Mouse (Mus musculus) midbrain, postnatal 0 days (tissue): ENCODE data around the gene Fgf22. TPM values are rescaled to one million over a fixed set of nuclear protein-coding genes. Genes with fewer than 3 reads are reported as not detected.

Source experiments
- ATAC-seq: fragments of 200-750 bp; cut with Nextera tagmentation; 2 replicates; pipeline ENCODE4 v1.8.0; 2017; ENCODE audit warnings: moderate number of reproducible peaks, mild to moderate bottlenecking, moderate TSS enrichment, moderate library complexity; ENCODE audit not compliant: low FRiP score
- DNase-seq: peaks from one replicate; pipeline ENCODE4 v3.0.0-alpha.2; 2015; ENCODE audit warnings: low spot score
- H3K27ac ChIP-seq: fragments of 300-500 bp; sonication (generic); 2 replicates; pipeline ENCODE4 v1.5.1; 2014; ENCODE audit warnings: low read depth, mild to moderate bottlenecking, low read length, mixed read lengths
- H3K27me3 ChIP-seq: fragments of 300-500 bp; sonication (generic); 2 replicates; pipeline ENCODE4 v1.6.1; 2014; ENCODE audit warnings: low read length, control low read depth, mixed read lengths; ENCODE audit not compliant: insufficient read depth
- H3K36me3 ChIP-seq: fragments of 300-500 bp; sonication (generic); 2 replicates; pipeline ENCODE4 v1.6.1; 2014; ENCODE audit warnings: low read length, control low read depth, mixed read lengths; ENCODE audit not compliant: insufficient read depth
- H3K4me1 ChIP-seq: fragments of 300-500 bp; sonication (generic); 2 replicates; pipeline ENCODE4 v1.6.1; 2014; ENCODE audit warnings: mild to moderate bottlenecking, control low read depth, antibody characterized with exemption, low read length, mixed read lengths; ENCODE audit not compliant: insufficient read depth
- H3K4me2 ChIP-seq: fragments of 300-500 bp; sonication (generic); 2 replicates; pipeline ENCODE4 v1.6.1; 2014; ENCODE audit warnings: low read depth, mild to moderate bottlenecking, low read length, mixed read lengths; ENCODE audit not compliant: poor library complexity, severe bottlenecking
- H3K4me3 ChIP-seq: fragments of 300-500 bp; sonication (generic); 2 replicates; pipeline ENCODE4 v1.5.1; 2014; ENCODE audit warnings: low read depth, mild to moderate bottlenecking, low read length, moderate library complexity
- H3K9ac ChIP-seq: fragments of 300-500 bp; sonication (generic); replicated peaks from 2 replicates; pipeline ENCODE4 v1.6.1; 2014; ENCODE audit warnings: mild to moderate bottlenecking, low read length, moderate library complexity, mixed read lengths; ENCODE audit not compliant: poor library complexity, severe bottlenecking
- H3K9me3 ChIP-seq: fragments of 300-500 bp; sonication (generic); 2 replicates; pipeline ENCODE4 v1.6.1; 2016; ENCODE audit warnings: low read length, control low read depth
- CTCF ChIP-seq: IDR thresholded peaks from 2 replicates; pipeline ENCODE4 v1.5.1; 2016; ENCODE audit warnings: antibody characterized with exemption, mild to moderate bottlenecking
- WGBS: fragments of 180-500 bp; shearing (Covaris S2); extraction: QIAGEN DNeasy Blood & Tissue Kit; methylation state at CpG from one replicate; pipeline ENCODE4 v1.1.7; 2014; 5-methylcytosine and 5-hydroxymethylcytosine counted together
- polyA plus RNA-seq: library from polyadenylated mRNA; unstranded; fragments of >200 nt; fragmentation: Nextera tagmentation; extraction: Ambion mirVana; gene quantifications from 2 replicates; pipeline ENCODE4 v1.2.1, GENCODE M21; 2015
- total RNA-seq: library from RNA; depleted of rRNA; stranded (reverse); fragments of >200 nt; gene quantifications from 2 replicates; pipeline ENCODE4 v1.2.3, GENCODE M21; 2014; rRNA removed

Gene Fgf22
- total and polyA plus RNA-seq, 2 experiments from 2014 or later = 1.7 to 3.1 TPM

GRCm38 (mm10) chr10:79806331-79806730, 51.5 kb downstream of the Fgf22 start:
- peaks cover 23% of the 10 kb centered on the region for H3K36me3 ChIP-seq
- H3K4me3 ChIP-seq = no peak overlapping the region
- no peaks in the 10 kb centered on the region for H3K27me3 ChIP-seq
- no peak for ATAC-seq
- H3K4me1 ChIP-seq = peaks cover 19% of the 10 kb centered on the region
- no peaks in the 10 kb centered on the region for H3K9me3 ChIP-seq
- no peak overlapping the region for H3K27ac ChIP-seq
- no peak for DNase-seq
- 87% methylated on average over 9 of the region's 9 CpGs for WGBS
- H3K9ac ChIP-seq = no peak overlapping the region
- TF ChIP-seq CTCF = no peak
- H3K4me2 ChIP-seq = no peak overlapping the region

GRCm38 (mm10) chr10:79806972-79807371, 52.1 kb downstream of the Fgf22 start:
- 84% methylated on average over 10 of the region's 10 CpGs for WGBS
- no peaks in the 10 kb centered on the region for H3K27me3 ChIP-seq
- DNase-seq (no peak), ATAC-seq (no peak)
- no peak overlapping the region for H3K27ac ChIP-seq
- H3K4me3 ChIP-seq = no peak overlapping the region
- H3K4me1 ChIP-seq = peaks cover 17% of the 10 kb centered on the region
- H3K9me3 ChIP-seq = no peaks in the 10 kb centered on the region
- no peak for TF ChIP-seq CTCF
- H3K9ac ChIP-seq = no peak overlapping the region
- H3K36me3 ChIP-seq = peaks cover 26% of the 10 kb centered on the region
- no peak overlapping the region for H3K4me2 ChIP-seq

- TF ChIP-seq CTCF = no peak
- H3K27ac ChIP-seq = peak overlapping the region; percentile 32; the same call in 1 of the 2 replicates
- peaks cover 32% of the 10 kb centered on the region for H3K36me3 ChIP-seq
- H3K4me2 ChIP-seq = no peak overlapping the region
- 44% methylated on average over 11 of the region's 11 CpGs for WGBS
- peak; percentile 51 for DNase-seq
- H3K4me1 ChIP-seq = peaks cover 9% of the 10 kb centered on the region
- H3K4me3 ChIP-seq = no peak overlapping the region
- H3K9me3 ChIP-seq = no peaks in the 10 kb centered on the region
- H3K9ac ChIP-seq = no peak overlapping the region
- no peak for ATAC-seq
- no peaks in the 10 kb centered on the region for H3K27me3 ChIP-seq
These were observed 53.0 kb downstream of the Fgf22 start for GRCm38 (mm10) chr10:79807826-79808225.

Other genes starting within 250 kb of the Fgf22 start
Only the 30 nearest of the 33 such genes appear.
- gene Plpp2, start 221.3 kb upstream of the Fgf22 start, total RNA-seq = 34.6 and 56.9 TPM in 2 replicates
- gene Plpp2, start 221.3 kb upstream of the Fgf22 start, polyA plus RNA-seq = 22.7 and 25.6 TPM in 2 replicates
- gene Mier2, start 199.9 kb upstream of the Fgf22 start, total RNA-seq = 95.6 and 98.8 TPM in 2 replicates
- 43.3 and 46.6 TPM in 2 replicates for gene Mier2, start 199.9 kb upstream of the Fgf22 start, polyA plus RNA-seq
- not detected in 2 replicates for gene Theg, start 167.7 kb upstream of the Fgf22 start, total RNA-seq
- not detected in 2 replicates for gene Theg, start 167.7 kb upstream of the Fgf22 start, polyA plus RNA-seq
- gene C2cd4c, start 141.1 kb upstream of the Fgf22 start, total RNA-seq = 43.6 and 45.2 TPM in 2 replicates
- 1.7 and 1.8 TPM in 2 replicates for gene C2cd4c, start 141.1 kb upstream of the Fgf22 start, polyA plus RNA-seq
- 74.5 and 78.2 TPM in 2 replicates for gene Shc2, start 117.2 kb upstream of the Fgf22 start, total RNA-seq
- 25.9 and 26.2 TPM in 2 replicates for gene Shc2, start 117.2 kb upstream of the Fgf22 start, polyA plus RNA-seq
- gene Odf3l2, start 109.3 kb upstream of the Fgf22 start, total RNA-seq = 2.3 TPM in 1 of 2 replicates, not detected in the other
- gene Odf3l2, start 109.3 kb upstream of the Fgf22 start, polyA plus RNA-seq = 1.6 and 2.1 TPM in 2 replicates
- 1.7 and 1.9 TPM in 2 replicates for gene Madcam1, start 90.5 kb upstream of the Fgf22 start, total RNA-seq
- gene Madcam1, start 90.5 kb upstream of the Fgf22 start, polyA plus RNA-seq = 1.3 and 1.6 TPM in 2 replicates
- gene Tpgs1, start 85.7 kb upstream of the Fgf22 start, total RNA-seq = 80.9 and 85.9 TPM in 2 replicates
- gene Tpgs1, start 85.7 kb upstream of the Fgf22 start, polyA plus RNA-seq = 139 and 146 TPM in 2 replicates
- gene Cdc34, start 72.9 kb upstream of the Fgf22 start, total RNA-seq = 65.8 and 99.4 TPM in 2 replicates
- 72.5 and 75.2 TPM in 2 replicates for gene Cdc34, start 72.9 kb upstream of the Fgf22 start, polyA plus RNA-seq
- 0.66 and 0.85 TPM in 2 replicates for gene Gzmm, start 66.1 kb upstream of the Fgf22 start, total RNA-seq
- gene Gzmm, start 66.1 kb upstream of the Fgf22 start, polyA plus RNA-seq = 1.2 and 1.4 TPM in 2 replicates
- gene Bsg, start 50.6 kb upstream of the Fgf22 start, total RNA-seq = 1,054 and 1,082 TPM in 2 replicates
- gene Bsg, start 50.6 kb upstream of the Fgf22 start, polyA plus RNA-seq = 1,042 and 1,135 TPM in 2 replicates
- 60.9 and 66.1 TPM in 2 replicates for gene Hcn2, start 38.4 kb upstream of the Fgf22 start, total RNA-seq
- gene Hcn2, start 38.4 kb upstream of the Fgf22 start, polyA plus RNA-seq = 5.0 TPM in 2 replicates
- gene Polrmt, start 8.5 kb upstream of the Fgf22 start, total RNA-seq = 42.0 and 43.2 TPM in 2 replicates
- 32.5 and 37.4 TPM in 2 replicates for gene Polrmt, start 8.5 kb upstream of the Fgf22 start, polyA plus RNA-seq
- gene Rnf126, start 11.9 kb downstream of the Fgf22 start, total RNA-seq = 79.6 and 107 TPM in 2 replicates
- 121 and 134 TPM in 2 replicates for gene Rnf126, start 11.9 kb downstream of the Fgf22 start, polyA plus RNA-seq
- 3.3 and 3.4 TPM in 2 replicates for gene Fstl3, start 22.2 kb downstream of the Fgf22 start, total RNA-seq
- gene Fstl3, start 22.2 kb downstream of the Fgf22 start, polyA plus RNA-seq = 3.0 and 3.9 TPM in 2 replicates
- gene Prss57, start 35.9 kb downstream of the Fgf22 start, total RNA-seq = 1.1 TPM in 1 of 2 replicates, not detected in the other
- 0.09 and 0.25 TPM in 2 replicates for gene Prss57, start 35.9 kb downstream of the Fgf22 start, polyA plus RNA-seq
- gene Palm, start 38.5 kb downstream of the Fgf22 start, total RNA-seq = 161 and 165 TPM in 2 replicates
- gene Palm, start 38.5 kb downstream of the Fgf22 start, polyA plus RNA-seq = 302 and 308 TPM in 2 replicates
- gene Misp, start 65.9 kb downstream of the Fgf22 start, total RNA-seq = 0.24 TPM in 1 of 2 replicates, not detected in the other
- gene Misp, start 65.9 kb downstream of the Fgf22 start, polyA plus RNA-seq = 0.18 and 0.27 TPM in 2 replicates
- gene Ptbp1, start 99.4 kb downstream of the Fgf22 start, total RNA-seq = 114 and 119 TPM in 2 replicates
- 46.2 and 49.7 TPM in 2 replicates for gene Ptbp1, start 99.4 kb downstream of the Fgf22 start, polyA plus RNA-seq
- 5.9 and 7.5 TPM in 2 replicates for gene Prtn3, start 119.4 kb downstream of the Fgf22 start, total RNA-seq
- gene Prtn3, start 119.4 kb downstream of the Fgf22 start, polyA plus RNA-seq = 11.7 and 14.6 TPM in 2 replicates
- 494 and 539 TPM in 2 replicates for gene Plppr3, start 119.6 kb downstream of the Fgf22 start, total RNA-seq
- 350 and 358 TPM in 2 replicates for gene Plppr3, start 119.6 kb downstream of the Fgf22 start, polyA plus RNA-seq
- gene Elane, start 131.2 kb downstream of the Fgf22 start, total RNA-seq = not detected in 2 replicates
- gene Elane, start 131.2 kb downstream of the Fgf22 start, polyA plus RNA-seq = not detected in 2 replicates
- gene Cfd, start 135.8 kb downstream of the Fgf22 start, total RNA-seq = not detected in 2 replicates
- not detected in 2 replicates for gene Cfd, start 135.8 kb downstream of the Fgf22 start, polyA plus RNA-seq
- gene Med16, start 153.8 kb downstream of the Fgf22 start, total RNA-seq = 75.9 and 79.6 TPM in 2 replicates
- gene Med16, start 153.8 kb downstream of the Fgf22 start, polyA plus RNA-seq = 54.9 and 55.3 TPM in 2 replicates
- gene Gm26602, start 155.8 kb downstream of the Fgf22 start, total RNA-seq = not detected in 2 replicates
- gene Gm26602, start 155.8 kb downstream of the Fgf22 start, polyA plus RNA-seq = 7.4 and 17.3 TPM in 2 replicates
- gene Kiss1r, start 161.9 kb downstream of the Fgf22 start, total RNA-seq = 6.1 and 9.6 TPM in 2 replicates
- gene Kiss1r, start 161.9 kb downstream of the Fgf22 start, polyA plus RNA-seq = 4.4 and 5.5 TPM in 2 replicates
- 108 and 118 TPM in 2 replicates for gene R3hdm4, start 166.1 kb downstream of the Fgf22 start, total RNA-seq
- gene R3hdm4, start 166.1 kb downstream of the Fgf22 start, polyA plus RNA-seq = 301 and 323 TPM in 2 replicates
- gene Arid3a, start 172.0 kb downstream of the Fgf22 start, total RNA-seq = 9.0 and 9.5 TPM in 2 replicates
- 3.1 and 3.3 TPM in 2 replicates for gene Arid3a, start 172.0 kb downstream of the Fgf22 start, polyA plus RNA-seq
- 72.6 and 87.6 TPM in 2 replicates for gene Wdr18, start 205.1 kb downstream of the Fgf22 start, total RNA-seq
- gene Wdr18, start 205.1 kb downstream of the Fgf22 start, polyA plus RNA-seq = 102 and 116 TPM in 2 replicates
- 0.42 and 2.2 TPM in 2 replicates for gene Grin3b, start 215.6 kb downstream of the Fgf22 start, total RNA-seq
- gene Grin3b, start 215.6 kb downstream of the Fgf22 start, polyA plus RNA-seq = 0.11 and 0.21 TPM in 2 replicates